Mouse (Mus musculus) thymus, adult 2 months (tissue): ENCODE measurements around the gene Mylk.

Experiments used
- CTCF ChIP-seq: fragments of 200-500 bp; IDR thresholded peaks from 2 replicates; pipeline ENCODE4 v1.5.1; 2012; ENCODE audit warnings: mild to moderate bottlenecking, control low read depth, low read length, moderate library complexity, borderline replicate concordance; ENCODE audit not compliant: control insufficient read depth, poor library complexity, insufficient read depth; ENCODE audit errors: extremely low read depth
- POLR2A ChIP-seq: fragments of 200-500 bp; IDR thresholded peaks from 2 replicates; pipeline ENCODE4 v1.6.1; 2012; ENCODE audit warnings: mild to moderate bottlenecking, low read length, control low read depth, moderate library complexity; ENCODE audit not compliant: control insufficient read depth, poor library complexity, insufficient read depth; ENCODE audit errors: extremely low read depth

DNA sequence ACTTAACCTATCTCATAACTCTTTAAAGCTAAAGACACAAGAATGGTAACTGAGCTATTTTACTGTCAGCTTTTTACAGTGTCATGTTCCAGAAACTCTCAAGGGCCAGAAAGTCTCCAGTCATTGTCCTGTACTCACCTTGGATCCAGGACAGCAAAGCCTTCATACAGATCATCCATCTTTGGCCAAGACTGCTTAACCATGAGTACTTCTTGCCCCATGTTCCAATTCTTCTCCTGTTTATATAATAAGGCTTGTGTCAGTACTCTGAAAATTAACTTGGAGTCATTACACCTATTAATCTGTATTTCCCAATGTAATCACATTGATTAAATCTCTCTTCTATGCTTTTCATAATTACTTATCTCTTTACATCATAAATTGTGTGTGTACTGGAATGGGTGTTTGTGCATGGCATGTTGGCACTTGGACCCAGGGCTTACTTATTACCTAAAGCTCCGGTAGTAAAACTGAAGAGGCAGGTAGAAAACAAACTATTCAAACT lies 273.5 kb downstream of the Mylk start:
- no peak for TF ChIP-seq POLR2A
- TF ChIP-seq CTCF = no peak
